Mouse (Mus musculus) brain, embryonic 14.5 days (tissue): ENCODE results near the gene Hoxc11.

Experiments used
- CTCF ChIP-seq: fragments of 200-500 bp; IDR thresholded peaks from 2 replicates; pipeline ENCODE4 v1.5.1; 2012; ENCODE audit warnings: inconsistent platforms, mild to moderate bottlenecking, moderate library complexity, borderline replicate concordance; ENCODE audit not compliant: insufficient read depth, insufficient read length; ENCODE audit errors: extremely low read depth
- POLR2A ChIP-seq: fragments of 200-500 bp; IDR thresholded peaks from 2 replicates; pipeline ENCODE4 v1.6.1; 2012; ENCODE audit warnings: mild to moderate bottlenecking, inconsistent platforms, borderline replicate concordance; ENCODE audit not compliant: poor library complexity, insufficient read depth, insufficient read length, severe bottlenecking; ENCODE audit errors: extremely low read depth

DNA sequence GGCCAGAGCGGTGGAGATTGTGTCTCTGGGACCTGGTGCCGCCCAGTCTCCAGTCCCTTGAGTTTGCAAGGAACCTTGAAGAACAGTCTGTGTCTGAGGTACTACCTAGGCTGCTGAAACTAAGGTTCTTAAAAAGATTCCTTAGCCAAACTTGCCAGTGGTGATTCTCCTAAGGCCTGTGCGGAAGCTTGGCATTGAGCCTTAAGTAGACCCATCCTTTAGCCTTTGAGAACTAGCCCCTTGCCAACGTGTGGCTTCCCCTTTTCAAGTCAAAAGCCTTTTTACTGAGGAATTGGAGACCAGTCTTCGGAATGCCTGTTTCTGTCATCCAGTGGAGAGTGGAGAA lies 10.8 kb upstream of the Hoxc11 start:
- TF ChIP-seq POLR2A (no peak), CTCF (no peak)
